Mouse (Mus musculus): ENCODE data around the gene H6pd. TPM values are rescaled to one million over a fixed set of nuclear protein-coding genes. Genes with fewer than 3 reads are reported as not detected.
A peak's percentile ranks its signal among the peaks of the same experiment; 100 is the strongest.

The H6pd gene
- polyA plus RNA-seq, 1 experiment from 2014 or later = 31.6 TPM

DNA sequence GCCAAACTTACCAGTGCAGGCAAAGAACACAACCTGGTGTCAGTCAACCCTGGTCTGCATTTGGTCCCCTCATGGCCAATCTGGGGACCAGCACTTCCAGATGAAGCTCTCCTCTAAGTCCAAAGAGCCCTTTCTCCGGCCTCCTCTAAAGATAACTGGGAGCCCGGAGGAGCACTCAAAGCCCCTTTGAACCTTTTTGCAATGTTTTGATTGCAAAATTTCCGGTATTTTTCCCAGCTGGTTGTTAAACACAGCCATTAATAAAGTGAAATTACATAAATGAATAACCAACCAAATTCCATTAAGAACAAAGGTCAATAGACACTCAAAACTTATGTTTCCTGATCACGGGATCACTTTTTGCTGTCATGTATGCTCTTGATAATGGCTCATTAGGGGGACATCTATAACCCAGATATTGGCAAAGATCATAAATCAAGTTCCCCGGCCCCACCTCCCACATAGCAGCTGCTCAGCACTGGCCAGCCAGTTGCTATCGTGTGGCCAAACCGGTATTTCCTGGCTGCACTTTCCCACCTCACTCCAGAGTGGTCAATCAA is 5.7 kb downstream of the H6pd start:
- WGBS = 15% methylated on average over 7 of the region's 7 CpGs
- Histone ChIP-seq H3K27ac (ENCODE audit: low read length) (peak overlapping the region; percentile 79), H3K36me3 (ENCODE audit: control insufficient read depth, insufficient read depth, low read length) (no peaks in the 10 kb centered on the region), H3K4me3 (ENCODE audit: low read length) (peak overlapping the region; percentile 39), H3K9me3 (ENCODE audit: control insufficient read depth, low read length) (no peaks in the 10 kb centered on the region), H3K9ac (ENCODE audit: low read depth, low read length) (peak overlapping the region; percentile 58), H3K4me1 (ENCODE audit: control insufficient read depth, insufficient read depth, low read length) (peaks cover 63% of the 10 kb centered on the region), H3K27me3 (replicated peaks; ENCODE audit: control insufficient read depth, insufficient read depth, low read length) (no peaks in the 10 kb centered on the region), H3K4me2 (ENCODE audit: low read depth, low read length) (peak overlapping the region; percentile 39)
- peak; percentile 53 for ATAC-seq

DNA sequence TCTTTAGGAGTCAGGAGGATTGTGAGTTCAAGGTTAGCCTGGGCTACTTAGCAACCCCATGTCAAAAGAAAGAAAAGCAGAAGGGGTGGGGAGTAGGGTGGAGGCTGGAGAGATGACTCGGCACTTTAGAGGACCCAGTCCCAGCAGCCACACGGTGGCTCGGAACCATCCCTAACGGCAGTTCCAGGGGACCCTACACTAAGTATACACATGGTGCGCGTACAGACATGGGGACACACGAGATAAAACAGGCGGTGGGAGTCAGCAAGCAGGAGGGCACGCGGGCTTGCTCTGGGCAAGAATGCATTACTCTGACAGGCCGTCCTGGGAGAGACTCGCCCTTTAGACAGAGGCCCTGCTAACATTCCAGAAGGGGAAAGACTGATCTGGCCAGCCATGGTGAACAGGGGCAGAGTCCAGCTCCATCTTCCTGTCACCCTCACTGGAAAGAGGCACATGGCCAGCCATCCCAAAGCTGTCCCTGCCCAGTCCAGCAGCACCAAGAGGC is 6.7 kb downstream of the H6pd start:
- Histone ChIP-seq H3K27ac (ENCODE audit: low read length) (peak overlapping the region; percentile 79), H3K9ac (ENCODE audit: low read depth, low read length) (peak overlapping the region; percentile 58), H3K4me3 (ENCODE audit: low read length) (peak overlapping the region; percentile 39), H3K4me2 (ENCODE audit: low read depth, low read length) (peak overlapping the region; percentile 39), H3K27me3 (replicated peaks; ENCODE audit: control insufficient read depth, insufficient read depth, low read length) (no peaks in the 10 kb centered on the region), H3K4me1 (ENCODE audit: control insufficient read depth, insufficient read depth, low read length) (peaks cover 60% of the 10 kb centered on the region), H3K36me3 (ENCODE audit: control insufficient read depth, insufficient read depth, low read length) (no peaks in the 10 kb centered on the region), H3K9me3 (ENCODE audit: control insufficient read depth, low read length) (no peaks in the 10 kb centered on the region)
- 34% methylated on average over 12 of the region's 12 CpGs for WGBS
- peak; percentile 36 for ATAC-seq

DNA sequence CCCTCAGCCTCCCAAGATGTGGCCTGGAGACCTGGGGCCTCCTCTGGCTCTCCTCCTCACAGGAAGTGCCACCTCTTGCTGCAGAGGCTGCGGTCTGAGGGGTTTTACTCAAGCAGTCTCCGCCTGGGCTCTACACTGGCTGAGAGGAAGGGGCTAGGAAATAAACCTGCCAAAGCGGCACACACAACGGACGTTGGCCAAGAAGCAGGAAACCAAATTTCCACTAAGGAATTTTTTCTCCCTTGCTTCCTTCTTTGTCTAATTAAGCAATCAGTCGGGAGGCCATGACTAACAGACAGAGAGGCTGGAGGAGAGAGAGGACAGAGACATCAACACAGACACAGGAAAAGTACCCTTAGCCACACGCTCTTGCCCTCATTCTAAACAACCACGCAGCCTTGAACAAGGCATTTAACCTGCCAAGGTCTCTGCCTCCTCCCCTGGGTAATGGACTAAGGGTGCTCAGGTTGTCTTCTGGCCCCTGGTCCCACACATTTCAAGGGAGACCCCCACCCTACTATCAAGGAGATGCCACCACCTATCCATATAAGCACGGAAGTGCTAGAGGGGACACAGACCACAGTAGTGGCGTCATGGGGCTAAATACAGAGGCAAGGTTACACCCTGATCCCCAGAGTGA is 7.5 kb downstream of the H6pd start:
- no peak for ATAC-seq
- Histone ChIP-seq H3K4me2 (ENCODE audit: low read depth, low read length) (peak overlapping the region; percentile 39), H3K27me3 (replicated peaks; ENCODE audit: control insufficient read depth, insufficient read depth, low read length) (no peaks in the 10 kb centered on the region), H3K4me1 (ENCODE audit: control insufficient read depth, insufficient read depth, low read length) (peaks cover 56% of the 10 kb centered on the region), H3K9ac (ENCODE audit: low read depth, low read length) (peak overlapping the region; percentile 58), H3K27ac (ENCODE audit: low read length) (peak overlapping the region; percentile 79), H3K4me3 (ENCODE audit: low read length) (peak overlapping the region; percentile 39), H3K36me3 (ENCODE audit: control insufficient read depth, insufficient read depth, low read length) (no peaks in the 10 kb centered on the region), H3K9me3 (ENCODE audit: control insufficient read depth, low read length) (no peaks in the 10 kb centered on the region)
- WGBS = 50% methylated on average over 10 of the region's 10 CpGs

DNA sequence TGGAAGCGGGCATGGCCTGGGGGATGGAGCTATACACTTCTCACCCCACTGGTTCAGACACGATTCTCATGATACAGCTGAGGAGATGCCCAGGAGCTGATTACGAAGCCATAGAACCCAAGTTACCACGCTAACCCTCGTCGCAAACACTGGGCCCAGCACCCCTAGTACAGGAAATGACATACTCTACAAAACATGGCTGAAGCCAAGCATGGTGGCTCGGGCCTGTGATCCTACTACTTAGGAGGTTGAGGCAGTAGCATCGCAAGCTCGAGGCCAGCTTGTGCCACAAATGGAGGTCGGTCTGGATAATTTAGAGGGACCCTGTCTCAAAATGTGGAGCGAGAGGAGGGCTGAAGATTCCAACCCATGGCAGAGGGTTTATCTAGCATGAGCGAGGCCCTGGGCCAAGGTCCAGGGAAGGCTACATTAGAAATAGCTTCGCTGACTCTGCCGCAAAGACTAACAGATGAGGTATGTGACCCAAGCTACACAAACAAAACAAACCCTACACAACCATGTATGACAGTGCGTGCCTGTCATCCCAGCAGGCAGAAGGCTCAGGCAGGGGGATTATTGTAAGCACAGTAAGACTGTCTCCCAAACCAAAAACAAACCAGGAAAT is 8.8 kb downstream of the H6pd start:
- Histone ChIP-seq H3K27me3 (replicated peaks; ENCODE audit: control insufficient read depth, insufficient read depth, low read length) (no peaks in the 10 kb centered on the region), H3K9me3 (ENCODE audit: control insufficient read depth, low read length) (no peaks in the 10 kb centered on the region), H3K4me2 (ENCODE audit: low read depth, low read length) (peak overlapping the region; percentile 39), H3K4me3 (ENCODE audit: low read length) (peak overlapping the region; percentile 39; the same call in 1 of the 2 replicates), H3K4me1 (ENCODE audit: control insufficient read depth, insufficient read depth, low read length) (peaks cover 60% of the 10 kb centered on the region), H3K9ac (ENCODE audit: low read depth, low read length) (peak overlapping the region; percentile 58; the same call in 1 of the 2 replicates), H3K36me3 (ENCODE audit: control insufficient read depth, insufficient read depth, low read length) (no peaks in the 10 kb centered on the region), H3K27ac (ENCODE audit: low read length) (peak overlapping the region; percentile 79)
- 82% methylated on average over 15 of the region's 15 CpGs for whole genome bisulfite sequencing
- ATAC-seq = peak; percentile 9; the same call in 1 of the 2 replicates

DNA sequence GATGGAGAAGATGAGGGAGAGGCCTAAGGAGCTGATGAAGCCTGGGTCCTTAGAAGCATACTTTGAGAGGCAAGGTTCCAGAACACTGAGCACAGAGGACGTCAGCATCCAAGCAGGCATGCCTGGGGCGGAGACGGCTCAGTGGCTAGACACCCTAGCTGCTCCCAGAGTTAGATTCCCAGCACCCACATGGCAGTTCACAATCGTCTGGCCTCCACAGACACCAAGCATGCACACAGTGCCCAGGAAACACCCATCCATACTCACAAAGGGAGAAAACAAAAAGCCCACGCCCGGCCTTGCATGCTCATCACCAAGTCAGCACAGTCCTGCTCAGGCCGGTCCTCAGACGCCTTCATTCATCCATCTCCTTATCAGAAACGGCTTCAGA is 9.3 kb downstream of the H6pd start:
- no peak overlapping the region for H3K4me3 ChIP-seq (ENCODE audit: low read length)
- peaks cover 60% of the 10 kb centered on the region for H3K4me1 ChIP-seq (ENCODE audit: control insufficient read depth, insufficient read depth, low read length)
- peak overlapping the region; percentile 79; the same call in 1 of the 2 replicates for H3K27ac ChIP-seq (ENCODE audit: low read length)
- WGBS = 83% methylated on average over 9 of the region's 9 CpGs
- no peaks in the 10 kb centered on the region for H3K9me3 ChIP-seq (ENCODE audit: control insufficient read depth, low read length)
- no peak for ATAC-seq
- no peak overlapping the region for H3K9ac ChIP-seq (ENCODE audit: low read depth, low read length)
- peak overlapping the region; percentile 39; the same call in 1 of the 2 replicates for H3K4me2 ChIP-seq (ENCODE audit: low read depth, low read length)
- H3K27me3 ChIP-seq (replicated peaks; ENCODE audit: control insufficient read depth, insufficient read depth, low read length) = no peaks in the 10 kb centered on the region
- H3K36me3 ChIP-seq (ENCODE audit: control insufficient read depth, insufficient read depth, low read length) = no peaks in the 10 kb centered on the region

DNA sequence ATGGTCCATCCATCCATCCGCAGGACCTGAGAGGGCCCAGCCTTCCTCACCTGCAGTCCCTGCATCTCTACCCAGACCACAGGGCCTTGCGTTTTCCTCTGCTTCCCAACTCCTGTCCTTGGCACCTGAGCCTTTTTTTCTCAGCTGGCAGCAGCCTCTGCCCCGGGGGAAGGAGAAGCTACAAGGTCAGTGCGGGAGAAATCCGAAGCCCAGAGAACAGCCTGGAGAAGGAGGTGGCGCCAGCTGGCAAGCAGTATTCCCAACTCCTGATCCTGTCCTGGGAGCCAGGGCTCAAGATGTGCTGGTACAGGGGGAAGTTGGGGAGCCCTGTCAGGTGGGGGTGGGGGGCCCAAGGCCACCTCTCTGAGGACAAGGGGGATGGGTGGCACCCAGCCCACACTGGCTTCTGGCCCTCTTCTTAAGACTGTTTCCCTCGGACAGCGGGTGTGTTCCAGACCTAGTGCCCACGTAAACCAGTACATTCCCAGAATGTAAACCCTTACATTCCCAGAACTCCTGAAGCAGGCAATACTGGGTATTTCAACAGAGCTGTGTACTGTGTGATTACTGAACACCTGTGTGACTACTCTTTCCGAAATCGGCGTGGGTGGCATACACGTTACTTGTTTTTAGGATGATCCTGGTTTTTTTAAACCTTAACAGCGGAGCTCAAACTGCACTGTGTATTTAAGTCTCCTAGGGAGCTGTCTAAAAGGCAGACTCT is 9.9 kb downstream of the H6pd start:
- Histone ChIP-seq H3K4me1 (ENCODE audit: control insufficient read depth, insufficient read depth, low read length) (peaks cover 56% of the 10 kb centered on the region), H3K36me3 (ENCODE audit: control insufficient read depth, insufficient read depth, low read length) (no peaks in the 10 kb centered on the region), H3K9me3 (ENCODE audit: control insufficient read depth, low read length) (no peaks in the 10 kb centered on the region), H3K27ac (ENCODE audit: low read length) (no peak overlapping the region), H3K4me3 (ENCODE audit: low read length) (no peak overlapping the region), H3K9ac (ENCODE audit: low read depth, low read length) (no peak overlapping the region), H3K4me2 (ENCODE audit: low read depth, low read length) (no peak overlapping the region), H3K27me3 (replicated peaks; ENCODE audit: control insufficient read depth, insufficient read depth, low read length) (no peaks in the 10 kb centered on the region)
- 80% methylated on average over 14 of the region's 14 CpGs for WGBS
- ATAC-seq = no peak

DNA sequence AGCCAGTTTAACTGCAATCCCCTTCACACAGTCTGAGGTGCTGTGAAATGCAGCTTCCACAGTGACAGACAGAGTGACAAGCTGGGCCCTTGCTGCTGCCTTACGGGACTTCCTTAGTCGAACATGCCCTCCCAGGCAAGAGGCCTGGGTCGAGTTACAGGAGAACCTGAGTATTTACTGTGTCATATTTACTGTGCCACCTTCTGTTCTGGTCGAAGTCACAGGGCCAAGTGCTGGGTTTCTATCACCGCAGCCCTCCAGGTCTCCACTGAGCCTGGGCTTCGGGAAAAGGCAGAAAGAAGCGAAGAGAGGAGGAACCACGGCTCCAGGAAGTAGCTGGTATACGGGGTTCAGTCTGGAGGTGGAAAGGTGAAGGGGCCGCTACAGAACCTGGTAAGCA is 10.8 kb downstream of the H6pd start:
- 60% methylated on average over 10 of the region's 10 CpGs for WGBS
- Histone ChIP-seq H3K4me2 (ENCODE audit: low read depth, low read length) (no peak overlapping the region), H3K9me3 (ENCODE audit: control insufficient read depth, low read length) (no peaks in the 10 kb centered on the region), H3K4me1 (ENCODE audit: control insufficient read depth, insufficient read depth, low read length) (peaks cover 51% of the 10 kb centered on the region), H3K9ac (ENCODE audit: low read depth, low read length) (peak overlapping the region; percentile 35; the same call in 1 of the 2 replicates), H3K27ac (ENCODE audit: low read length) (peak overlapping the region; percentile 43), H3K27me3 (replicated peaks; ENCODE audit: control insufficient read depth, insufficient read depth, low read length) (no peaks in the 10 kb centered on the region), H3K4me3 (ENCODE audit: low read length) (no peak overlapping the region), H3K36me3 (ENCODE audit: control insufficient read depth, insufficient read depth, low read length) (no peaks in the 10 kb centered on the region)
- no peak for ATAC-seq

DNA sequence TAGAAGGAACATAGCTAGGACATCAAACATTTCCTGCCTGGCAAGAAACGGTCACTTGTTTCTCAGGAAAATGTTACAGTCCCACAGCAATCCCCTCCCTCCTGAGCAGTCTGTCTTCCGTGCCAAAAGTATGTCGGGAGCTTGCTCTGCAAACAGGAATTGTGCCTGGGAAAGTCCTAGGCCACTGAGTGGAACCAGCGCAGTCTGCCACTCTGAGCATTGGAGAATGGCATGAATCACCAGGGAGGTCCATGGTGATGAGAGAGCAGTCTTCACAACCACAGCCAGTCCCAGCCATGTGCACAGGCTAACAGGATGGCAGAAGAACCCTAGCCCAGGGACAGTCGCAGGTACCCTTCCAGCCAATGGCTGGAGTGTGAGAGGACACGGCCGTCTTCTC is 12.4 kb downstream of the H6pd start:
- H3K36me3 ChIP-seq (ENCODE audit: control insufficient read depth, insufficient read depth, low read length) = no peaks in the 10 kb centered on the region
- peaks cover 48% of the 10 kb centered on the region for H3K4me1 ChIP-seq (ENCODE audit: control insufficient read depth, insufficient read depth, low read length)
- no peak for ATAC-seq
- no peak overlapping the region for H3K4me2 ChIP-seq (ENCODE audit: low read depth, low read length)
- H3K9ac ChIP-seq (ENCODE audit: low read depth, low read length) = no peak overlapping the region
- no peak overlapping the region for H3K4me3 ChIP-seq (ENCODE audit: low read length)
- no peaks in the 10 kb centered on the region for H3K9me3 ChIP-seq (ENCODE audit: control insufficient read depth, low read length)
- no peak overlapping the region for H3K27ac ChIP-seq (ENCODE audit: low read length)
- 68% methylated on average over 7 of the region's 7 CpGs for WGBS
- H3K27me3 ChIP-seq (replicated peaks; ENCODE audit: control insufficient read depth, insufficient read depth, low read length) = no peaks in the 10 kb centered on the region

DNA sequence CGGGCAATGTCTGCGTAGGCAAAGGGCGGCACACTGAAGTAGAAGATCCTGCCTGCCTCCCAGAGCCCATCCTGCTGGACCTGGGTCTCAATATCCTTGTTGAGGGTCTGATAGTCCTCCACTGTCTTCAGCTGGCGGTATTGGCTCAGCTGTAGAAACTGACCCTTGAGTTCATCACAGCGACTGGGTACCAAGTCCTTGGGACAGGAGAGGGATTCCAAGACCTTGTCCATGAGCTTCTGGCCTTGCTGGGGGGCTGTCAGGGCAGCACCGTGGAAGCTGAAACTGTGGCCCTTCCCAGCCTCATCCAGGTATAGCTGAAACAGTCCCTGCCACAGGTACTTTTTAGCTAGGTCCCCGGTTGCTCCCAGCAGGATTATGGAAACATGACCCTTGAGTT is 12.9 kb downstream of the H6pd start:
- no peaks in the 10 kb centered on the region for H3K9me3 ChIP-seq (ENCODE audit: control insufficient read depth, low read length)
- H3K9ac ChIP-seq (ENCODE audit: low read depth, low read length) = no peak overlapping the region
- H3K27me3 ChIP-seq (replicated peaks; ENCODE audit: control insufficient read depth, insufficient read depth, low read length) = no peaks in the 10 kb centered on the region
- ATAC-seq = no peak
- H3K36me3 ChIP-seq (ENCODE audit: control insufficient read depth, insufficient read depth, low read length) = no peaks in the 10 kb centered on the region
- WGBS = 83% methylated on average over 7 of the region's 7 CpGs
- no peak overlapping the region for H3K27ac ChIP-seq (ENCODE audit: low read length)
- peaks cover 48% of the 10 kb centered on the region for H3K4me1 ChIP-seq (ENCODE audit: control insufficient read depth, insufficient read depth, low read length)
- H3K4me3 ChIP-seq (ENCODE audit: low read length) = no peak overlapping the region
- H3K4me2 ChIP-seq (ENCODE audit: low read depth, low read length) = no peak overlapping the region

Data from intestine, embryonic 16.5 days (tissue).